Mouse (Mus musculus) forelimb bud, embryonic 11.5 days (tissue): ENCODE measurements around the gene Flrt1.
A peak's percentile ranks its signal among the peaks of the same experiment; 100 is the strongest.
"Not testable (repeated sequence)": the region's sequence is repeated elsewhere in the genome, so short reads cannot be mapped to it uniquely, and the experiment has no call there.

Source experiments
- DNase-seq: peaks from one replicate; pipeline ENCODE4 v3.0.0-alpha.2; 2012; ENCODE audit warnings: low read depth, low spot score

Flrt1 gene

DNA sequence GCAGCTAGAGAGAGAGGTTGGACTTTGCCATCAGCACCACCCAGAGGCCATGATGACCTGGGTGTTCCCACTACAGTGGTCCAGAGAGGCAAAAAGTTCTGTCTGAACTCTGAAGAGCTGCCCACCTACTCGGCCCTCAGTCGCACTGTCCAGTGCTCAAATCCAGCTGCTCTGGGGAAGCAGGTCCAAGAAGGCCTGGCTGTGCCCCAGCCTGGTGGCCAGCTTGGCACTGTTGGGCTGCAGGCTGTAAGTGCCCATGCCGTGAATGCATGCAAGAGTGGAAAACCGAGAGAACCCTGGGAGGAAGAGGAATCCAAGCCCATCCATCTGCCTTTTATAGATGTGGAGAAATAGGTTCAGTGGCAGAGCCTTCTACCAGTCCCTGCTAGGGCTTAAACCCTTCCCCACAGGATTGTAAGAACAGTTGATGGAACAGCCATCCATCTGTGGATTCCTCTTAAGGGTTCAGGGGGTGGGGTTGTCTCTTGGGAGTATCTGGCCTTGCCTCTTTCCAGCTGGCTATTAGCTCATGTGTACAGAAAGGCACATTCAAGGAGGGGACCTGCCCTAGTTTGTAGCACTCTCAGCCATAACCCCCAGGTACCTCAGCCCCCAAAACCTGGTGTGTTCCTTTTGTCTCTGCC is 2.1 kb downstream of the Flrt1 start:
- DNase-seq = peak; percentile 49

DNA sequence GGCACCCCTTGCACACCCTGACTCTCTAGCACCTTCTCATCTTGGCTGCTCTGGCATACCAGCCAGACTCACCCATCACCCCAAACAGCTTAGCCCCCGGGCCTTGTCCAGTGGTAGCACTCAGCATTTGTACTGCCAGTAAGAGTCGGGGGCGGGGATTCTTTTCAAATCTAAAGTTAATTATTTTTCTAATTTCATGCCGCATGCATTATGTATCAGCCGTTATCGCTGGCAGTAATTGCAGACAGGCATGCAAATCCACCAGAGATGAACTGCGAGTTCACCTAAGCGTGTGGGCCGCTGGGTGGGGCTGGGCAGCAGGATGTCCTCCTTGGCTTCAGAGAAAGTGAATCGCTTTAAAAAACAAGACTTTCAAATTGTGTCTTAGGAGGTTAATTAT is 3.5 kb downstream of the Flrt1 start:
- no peak for DNase-seq

DNA sequence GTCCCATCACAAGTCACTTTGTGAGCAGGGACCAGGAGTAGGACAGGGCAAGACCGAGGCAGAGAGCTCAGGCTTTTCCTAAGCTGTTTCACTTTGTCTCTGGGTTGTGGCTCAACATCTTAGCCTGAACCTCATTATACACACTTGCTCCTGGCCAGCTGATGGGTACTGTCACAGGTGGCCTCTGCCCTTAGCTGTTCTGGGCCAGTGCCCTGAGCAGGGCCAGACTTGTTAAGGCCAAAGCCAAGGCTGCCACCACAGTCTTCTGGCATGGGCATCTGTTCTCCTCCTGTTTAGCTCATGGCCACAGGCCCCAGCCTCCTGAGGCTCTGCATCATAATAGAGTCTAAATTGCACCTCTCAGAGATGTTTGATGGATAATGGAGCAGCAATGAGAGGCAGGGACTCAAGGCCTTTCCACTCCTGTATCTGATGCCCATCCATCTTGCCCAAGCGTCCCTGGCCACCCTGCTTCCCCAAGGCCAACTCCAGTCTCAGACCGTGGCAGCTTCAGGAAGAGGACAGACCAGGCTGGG is 5.8 kb downstream of the Flrt1 start:
- no peak for DNase-seq

DNA sequence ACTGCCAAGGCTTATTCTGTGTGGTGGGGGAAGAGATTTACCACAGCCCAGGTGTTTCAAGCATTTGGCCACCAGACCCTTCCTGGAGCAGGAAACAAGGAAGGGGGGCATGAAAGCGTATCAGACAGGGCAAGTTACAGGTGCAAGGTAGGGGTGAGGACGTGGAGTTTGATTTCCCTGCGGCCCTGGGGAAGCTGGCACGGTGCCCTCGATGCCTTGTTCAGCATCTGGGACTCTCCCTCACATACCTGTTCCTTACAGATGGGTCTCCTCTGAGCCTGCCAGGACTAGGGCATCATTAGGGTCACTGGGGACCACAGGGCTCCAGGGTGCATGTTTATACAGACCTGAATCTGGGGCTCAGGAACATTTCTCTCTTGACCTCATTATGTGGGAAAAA is 12.8 kb downstream of the Flrt1 start:
- DNase-seq = no peak

DNA sequence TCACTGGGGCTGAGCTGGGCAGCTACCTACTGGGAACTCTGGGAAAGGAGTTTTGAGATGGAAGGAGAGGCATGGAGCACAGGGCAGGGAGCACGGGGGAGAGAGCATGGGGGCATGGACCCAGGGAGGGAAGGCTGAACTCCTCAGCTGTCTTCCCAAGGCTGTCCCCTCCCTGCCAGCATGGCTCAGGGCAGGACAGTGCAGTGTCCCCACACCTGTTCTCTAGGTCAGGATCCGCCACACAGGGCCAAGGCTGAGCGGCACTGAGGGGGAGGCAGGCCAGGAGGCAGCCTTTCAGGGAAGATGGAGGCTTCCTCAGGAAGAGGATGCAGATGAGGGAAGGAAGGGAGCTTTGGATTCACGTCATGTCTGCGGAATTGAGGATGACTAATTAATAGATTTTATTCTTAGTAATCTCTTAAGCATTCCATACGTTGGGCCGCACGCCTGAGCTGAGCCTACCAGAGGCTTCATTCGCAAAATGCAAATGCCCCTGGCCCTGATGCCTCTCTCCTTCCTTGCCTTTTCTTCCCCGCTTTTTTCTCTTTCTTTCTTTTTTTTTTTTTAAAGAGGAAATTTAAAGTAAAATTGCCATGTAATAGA is 14.0 kb downstream of the Flrt1 start:
- DNase-seq = no peak

DNA sequence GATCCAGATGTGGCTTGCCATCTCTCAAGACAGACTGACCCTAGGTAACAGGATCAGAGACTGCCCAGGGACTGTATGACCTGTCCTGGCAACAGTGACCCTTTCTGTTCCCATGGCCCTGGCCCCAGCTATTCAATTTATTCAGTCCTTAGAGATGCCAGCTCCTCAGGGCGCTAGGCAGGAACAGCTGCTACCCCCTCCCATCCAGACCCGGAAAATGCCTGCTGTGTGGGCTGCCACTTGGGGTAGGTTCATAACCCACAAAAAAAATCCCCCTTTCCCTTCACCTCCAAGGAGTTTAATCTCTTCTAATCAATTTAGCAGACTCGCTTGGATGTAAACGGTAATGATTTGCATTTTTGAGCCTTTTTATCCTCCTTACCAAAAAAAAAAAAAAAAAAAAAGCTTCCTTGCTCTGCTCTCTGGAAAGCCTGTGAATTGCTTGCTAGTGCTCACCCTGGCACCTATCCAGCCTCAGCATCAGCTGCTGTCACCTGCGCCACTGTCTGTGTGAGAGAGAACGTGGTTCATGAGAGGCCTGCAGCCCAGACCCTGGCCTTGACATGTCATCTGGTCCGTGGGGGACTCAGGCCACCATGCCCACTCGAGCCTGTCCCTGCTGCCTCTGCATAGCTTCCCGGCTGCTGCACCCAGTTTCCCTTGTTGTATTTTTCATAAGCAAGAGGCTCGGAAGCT is 15.0 kb downstream of the Flrt1 start:
- no peak for DNase-seq

DNA sequence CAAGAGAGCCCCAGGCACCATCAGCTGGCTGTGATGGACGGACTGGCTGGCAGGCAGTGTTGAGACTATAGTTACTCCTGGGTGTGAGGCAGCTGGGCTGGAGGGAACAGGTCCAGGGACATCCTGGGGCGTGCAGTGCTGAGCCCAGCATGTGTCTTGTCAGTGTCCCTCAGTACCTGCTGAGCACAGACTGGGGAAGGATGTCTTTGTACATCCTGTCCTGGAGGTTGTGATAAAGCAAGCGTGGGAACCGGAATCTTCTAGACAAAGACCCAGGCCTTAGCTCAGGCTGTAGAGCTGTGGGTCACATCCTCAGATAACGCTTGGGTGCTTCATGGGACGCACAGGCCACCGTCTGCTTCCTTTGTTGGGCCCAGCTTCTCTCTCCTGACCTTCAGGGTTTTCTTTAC is 15.7 kb downstream of the Flrt1 start:
- no peak for DNase-seq

DNA sequence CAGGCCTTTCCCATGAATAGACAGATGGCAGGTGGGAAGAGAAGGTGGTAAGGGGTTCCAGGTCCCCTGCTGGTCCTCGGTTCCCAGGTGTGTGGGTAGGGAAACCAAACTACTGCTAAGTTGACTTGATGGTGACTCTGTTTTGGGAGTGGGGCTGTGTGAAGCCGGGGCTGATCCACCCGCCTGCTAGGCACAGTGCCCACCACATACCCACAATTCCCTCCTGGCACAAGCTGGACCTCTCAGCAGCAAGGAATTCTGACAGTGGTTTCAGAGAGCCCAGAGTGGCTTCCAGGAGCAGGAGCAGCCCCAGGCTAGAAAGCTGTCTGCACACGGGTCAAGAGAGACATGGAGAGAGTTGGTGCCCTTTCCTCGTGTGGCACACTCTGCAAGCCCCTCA is 16.5 kb downstream of the Flrt1 start:
- DNase-seq = no peak

DNA sequence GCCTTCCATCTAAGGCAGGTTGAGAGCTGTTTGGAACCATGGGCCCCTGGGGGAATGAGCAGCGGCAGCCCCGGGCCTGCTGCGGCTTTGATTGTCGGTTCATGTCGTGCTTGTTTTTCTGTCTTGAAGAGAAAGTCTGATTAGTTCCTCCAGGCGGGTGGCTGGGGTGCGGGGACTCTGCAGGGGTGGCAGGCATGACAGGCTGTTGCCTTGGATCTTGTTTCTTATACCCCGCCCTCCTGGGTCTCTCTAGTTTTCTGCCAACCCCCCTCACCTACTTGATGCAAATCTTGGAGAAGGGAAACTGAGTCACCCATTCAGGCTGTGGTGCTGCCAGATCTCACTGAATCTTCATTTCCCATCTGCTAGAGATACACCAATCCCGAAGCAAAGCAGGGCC is 17.0 kb downstream of the Flrt1 start:
- DNase-seq = no peak

DNA sequence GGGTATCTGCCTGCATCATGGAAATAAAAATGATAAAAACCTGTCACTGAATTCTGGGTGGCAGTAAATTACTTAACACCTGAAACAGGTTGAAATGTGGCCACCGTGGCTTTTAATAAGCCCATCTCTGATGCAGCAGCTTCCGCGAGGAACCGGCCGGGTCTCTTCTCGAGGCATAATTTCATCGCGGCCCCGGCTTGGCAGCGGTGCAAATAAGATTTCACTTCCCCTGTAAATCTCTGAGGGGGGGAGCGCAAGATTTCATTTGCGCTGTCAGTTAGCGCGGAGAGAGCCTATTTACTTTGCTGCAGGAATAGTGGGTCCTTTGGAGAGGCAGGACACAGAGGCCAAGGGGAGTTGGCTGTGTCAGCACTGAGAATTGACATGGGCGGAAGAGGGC is 20.8 kb downstream of the Flrt1 start:
- DNase-seq = no peak

DNA sequence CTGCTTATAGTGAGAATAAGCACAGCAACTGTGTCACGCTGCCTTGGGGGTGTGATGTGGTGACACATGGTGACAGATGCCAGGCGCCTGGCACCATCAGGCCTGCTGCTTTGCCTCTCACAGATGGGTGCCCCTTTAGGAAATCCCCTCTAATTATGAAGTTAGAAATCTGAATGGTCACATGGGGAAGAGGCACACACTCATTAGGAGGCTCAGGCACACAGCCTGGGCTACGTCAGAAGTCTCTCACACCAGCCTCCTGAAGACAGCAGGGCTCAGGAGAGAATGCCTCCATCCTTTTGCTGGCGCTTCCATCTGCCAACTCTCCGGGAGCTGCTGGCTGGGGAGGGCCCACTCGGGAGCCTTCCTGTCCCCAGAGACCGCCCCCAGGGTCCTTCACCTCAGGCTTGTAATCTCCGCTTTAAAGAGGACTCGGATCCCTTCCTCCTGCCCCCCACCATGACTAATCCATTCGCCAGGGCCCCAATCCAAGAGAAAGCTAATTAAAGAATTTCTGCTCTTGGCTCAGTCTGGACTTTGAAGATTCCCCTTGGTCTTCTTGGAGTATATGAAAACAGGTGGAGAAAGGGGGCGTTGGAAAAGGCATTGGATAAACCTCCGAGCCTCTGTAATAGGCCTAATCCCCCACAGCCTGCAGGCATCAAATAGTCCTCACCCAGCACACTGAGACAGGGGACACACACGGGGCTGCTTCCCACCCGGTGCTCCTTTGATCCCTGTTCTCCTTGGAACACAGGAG is 22.3 kb downstream of the Flrt1 start:
- no peak for DNase-seq

DNA sequence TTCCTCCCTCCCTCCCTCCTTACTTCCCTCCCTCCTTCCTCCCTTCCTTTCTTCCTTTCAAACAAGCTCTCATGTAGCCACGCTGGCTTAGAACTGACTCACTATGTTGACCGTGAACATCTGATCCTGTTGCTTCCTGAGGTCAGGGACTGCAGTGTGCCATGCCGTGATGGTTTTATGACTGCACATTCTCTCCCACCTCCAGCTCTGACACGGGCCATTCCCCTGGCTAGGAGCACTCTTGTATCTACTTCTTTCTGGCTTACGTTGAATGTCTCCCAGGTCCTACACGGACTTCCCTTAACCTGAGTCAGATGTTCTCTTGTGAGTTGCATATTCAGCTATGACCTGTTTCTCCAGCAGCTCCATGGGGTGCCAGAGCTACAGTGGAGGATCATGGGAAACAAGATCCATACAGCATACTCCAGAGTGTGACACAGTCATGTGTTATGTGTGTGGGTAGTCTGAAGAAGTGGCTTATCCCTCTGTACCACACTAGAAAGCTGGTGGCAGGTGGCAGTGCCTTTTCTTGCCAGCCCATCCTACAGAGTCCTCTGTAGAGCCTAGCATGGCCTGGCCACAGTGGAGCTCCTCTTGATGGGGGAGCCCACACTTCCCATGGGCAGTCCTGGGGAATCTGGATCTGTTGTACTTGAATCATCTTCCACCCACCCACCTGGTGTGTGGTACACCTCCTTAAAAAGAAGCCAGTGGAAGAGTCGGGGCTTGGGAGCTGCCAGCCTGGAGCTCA is 23.8 kb downstream of the Flrt1 start:
- no peak for DNase-seq

DNA sequence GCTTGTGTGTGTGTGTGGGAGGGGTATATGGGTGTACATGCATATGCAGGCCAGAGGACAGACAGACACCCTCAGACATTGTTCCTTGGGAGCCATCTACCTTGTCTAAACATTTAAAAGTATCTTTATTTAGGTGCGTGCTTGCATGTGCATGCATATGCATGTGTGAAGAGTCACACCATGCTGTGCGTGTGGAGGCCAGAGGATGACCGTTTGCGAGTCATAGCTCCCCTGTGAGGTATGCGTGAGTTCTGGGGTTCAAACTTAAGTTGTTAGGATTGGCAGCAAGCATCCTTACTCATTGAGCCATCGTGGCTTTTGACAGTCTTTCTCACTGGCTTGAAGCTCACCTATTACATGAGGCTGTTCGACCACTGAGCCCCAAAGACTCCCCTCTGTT is 27.3 kb downstream of the Flrt1 start:
- no peak for DNase-seq

DNA sequence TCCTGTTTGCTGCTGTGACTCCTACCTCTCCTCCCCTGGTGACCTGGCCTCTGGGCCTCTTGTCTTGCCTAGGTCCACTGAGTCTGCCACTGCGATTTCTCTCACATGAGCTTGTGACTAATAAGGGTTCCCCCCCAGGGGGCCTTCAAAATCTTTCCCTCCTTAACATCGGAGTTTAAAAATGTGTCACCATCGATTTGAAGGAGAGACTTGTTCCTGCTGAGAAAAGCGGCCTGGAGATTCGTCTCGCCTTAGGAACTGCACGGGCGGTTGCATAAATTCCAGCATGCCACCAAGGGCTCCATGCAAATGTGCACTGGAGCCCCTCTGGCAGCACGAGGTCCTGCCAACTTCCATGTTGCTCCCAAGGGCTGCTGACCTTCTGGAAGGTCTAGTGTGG is 27.9 kb downstream of the Flrt1 start:
- DNase-seq = no peak

DNA sequence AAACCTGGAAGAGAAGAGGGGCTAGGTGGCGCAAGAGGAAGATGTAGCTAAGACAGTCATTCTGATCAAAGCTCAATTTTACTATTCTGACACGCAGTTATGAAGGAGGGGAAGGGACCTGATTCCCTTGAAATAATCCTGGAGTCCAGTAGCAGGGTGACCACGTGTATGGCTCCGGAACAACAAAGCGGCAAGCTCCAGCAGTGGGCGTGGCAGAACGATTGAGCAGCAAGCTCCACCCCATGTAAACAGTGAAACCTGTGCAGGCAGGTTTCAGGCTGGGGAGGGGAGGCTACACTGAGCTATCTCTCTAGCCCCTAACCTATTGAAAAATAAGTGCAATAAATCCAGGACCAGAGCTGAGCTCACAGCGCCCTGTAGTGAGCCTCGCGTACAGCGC is 30.2 kb downstream of the Flrt1 start:
- not testable (repeated sequence) for DNase-seq

DNA sequence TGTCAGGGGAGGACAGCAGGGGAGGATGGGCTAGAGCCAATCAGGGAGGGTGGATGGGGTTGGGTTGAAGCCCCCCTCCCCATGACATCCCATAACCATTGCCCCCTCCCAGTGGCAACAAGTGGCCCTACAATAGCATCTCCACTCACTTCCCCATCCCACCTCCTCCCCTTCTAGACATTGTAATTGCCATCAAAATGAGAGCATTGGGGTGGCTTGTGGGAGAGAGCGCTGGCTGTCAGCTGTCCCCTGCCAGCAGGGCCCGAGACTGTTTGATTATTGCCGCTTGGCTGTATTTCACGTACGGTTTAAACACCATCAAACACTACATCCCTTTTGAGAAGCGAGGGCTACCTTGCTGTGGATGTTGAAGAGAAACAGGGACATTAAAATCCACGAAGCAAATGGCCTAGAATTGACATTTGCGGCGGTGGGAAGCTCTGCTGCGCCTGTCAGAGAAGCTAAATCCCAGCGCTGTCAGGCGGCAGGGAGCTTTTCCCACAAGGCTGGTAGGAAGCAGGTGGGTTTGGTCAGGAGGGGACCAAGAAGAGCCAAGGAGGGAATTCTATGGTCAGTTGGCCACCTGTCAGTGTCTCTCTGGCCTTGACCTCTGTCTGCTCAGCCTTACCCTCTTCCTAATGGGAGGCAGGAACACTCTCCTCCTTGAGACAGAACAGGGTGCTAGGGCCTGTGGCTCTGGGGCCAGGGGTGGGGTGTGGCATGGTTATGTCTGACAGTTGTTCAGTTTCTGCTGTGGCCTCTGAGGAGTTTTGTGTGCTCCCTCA is 31.3 kb downstream of the Flrt1 start:
- no peak for DNase-seq

DNA sequence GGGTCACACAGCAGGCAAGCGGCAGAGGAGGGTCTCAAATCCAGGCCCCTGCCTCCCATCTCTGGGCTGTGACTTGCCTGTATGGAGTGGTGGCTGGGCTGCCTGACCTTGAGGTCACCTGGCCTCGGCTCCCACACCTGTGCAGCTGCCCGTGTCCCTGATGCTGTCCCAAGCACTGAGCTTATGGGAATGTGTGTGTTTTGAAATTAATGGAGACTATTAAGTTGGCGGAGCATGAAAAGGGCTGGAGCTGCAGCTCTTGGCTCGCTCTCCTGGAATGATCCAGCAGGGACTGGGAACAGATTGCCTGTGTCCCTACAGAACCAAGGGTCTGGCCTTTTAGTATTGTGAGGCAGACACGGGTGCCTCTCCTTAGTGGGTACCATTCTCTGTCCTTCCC is 33.3 kb downstream of the Flrt1 start:
- DNase-seq = no peak

DNA sequence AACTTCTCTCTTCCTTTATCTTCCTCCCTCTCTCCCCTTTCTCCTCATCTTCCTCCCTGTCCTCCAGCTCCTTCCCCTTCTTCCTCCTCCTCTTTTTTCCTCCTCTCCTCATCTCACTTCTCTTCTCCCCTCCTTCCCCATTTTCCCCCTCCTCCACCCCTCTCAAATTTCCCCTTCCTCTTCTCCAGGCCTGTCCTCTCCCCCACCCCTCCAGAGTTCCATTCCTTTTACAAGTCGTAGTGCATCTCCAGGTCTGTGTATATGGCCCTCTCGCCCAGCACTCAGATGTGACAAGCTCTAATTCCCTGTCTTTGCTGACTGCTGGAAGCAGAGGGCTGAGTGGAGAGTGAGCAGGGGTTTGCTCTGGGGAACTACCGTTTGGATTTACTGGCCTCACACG is 34.8 kb downstream of the Flrt1 start:
- DNase-seq = no peak

DNA sequence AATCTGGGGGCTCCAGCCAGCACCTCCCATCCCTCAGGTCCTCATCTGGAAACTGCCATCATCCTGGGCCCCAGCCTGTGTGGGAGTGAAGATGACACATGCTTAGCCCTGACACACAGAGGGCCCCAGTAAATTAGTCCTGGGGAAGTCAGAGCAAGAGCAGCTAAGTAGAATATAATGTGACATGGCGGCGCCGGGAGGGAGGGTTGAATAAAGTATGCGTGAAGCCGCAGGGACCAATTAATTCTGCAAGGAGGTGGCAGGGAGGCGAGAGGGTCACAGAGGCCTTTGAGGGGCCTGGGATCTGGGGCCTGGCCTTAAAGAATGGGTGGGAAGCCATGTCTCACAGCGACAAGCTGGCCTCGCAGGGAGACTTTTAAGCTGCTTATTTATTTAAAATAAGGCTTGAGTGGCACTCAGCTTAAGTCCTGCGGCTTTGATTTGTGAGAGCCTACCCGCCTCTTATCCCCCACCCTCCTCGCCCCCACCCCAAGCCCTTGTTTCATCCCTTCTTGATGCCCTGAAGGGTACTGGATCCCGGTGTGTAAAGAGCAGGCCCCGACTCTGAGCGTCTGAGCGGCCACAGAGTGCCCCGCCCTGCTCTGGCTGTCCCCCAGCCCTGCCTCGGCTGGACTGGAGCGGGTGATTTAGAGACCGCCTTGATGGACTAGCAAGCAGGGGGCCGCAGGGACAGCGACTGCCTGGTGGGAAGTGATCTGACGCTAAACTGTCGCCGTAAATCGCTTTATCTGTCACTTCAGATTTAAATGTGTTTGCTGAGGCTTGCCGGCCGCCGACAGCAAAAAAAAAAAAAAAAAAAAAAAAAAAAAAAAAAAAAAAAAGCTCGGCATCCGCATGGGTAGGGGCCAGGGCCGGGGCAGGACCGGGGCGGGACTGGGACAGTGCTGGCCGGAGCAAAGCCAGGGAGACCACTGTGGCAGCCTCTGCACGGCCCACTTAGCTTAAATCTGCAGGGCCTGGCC is 35.5 kb downstream of the Flrt1 start:
- no peak for DNase-seq
